Mouse (Mus musculus) midbrain, embryonic 11.5 days (tissue): ENCODE measurements around the gene Ebf1. TPM values are rescaled to one million over a fixed set of nuclear protein-coding genes. Genes with fewer than 3 reads are reported as not detected.
A peak's percentile ranks its signal among the peaks of the same experiment; 100 is the strongest.

Source experiments
- ATAC-seq: fragments of 200-750 bp; cut with Nextera tagmentation; 2 replicates; pipeline ENCODE4 v1.8.0; 2017; ENCODE audit warnings: moderate TSS enrichment, moderate library complexity; ENCODE audit not compliant: low FRiP score
- DNase-seq: peaks from one replicate; pipeline ENCODE4 v3.0.0; 2015; ENCODE audit warnings: low spot score; ENCODE audit errors: missing footprints
- H3K27ac ChIP-seq: fragments of 300-500 bp; sonication (generic); 2 replicates; pipeline ENCODE4 v1.5.1; 2014; ENCODE audit warnings: low read depth, low read length
- H3K27me3 ChIP-seq: fragments of 300-500 bp; sonication (generic); 2 replicates; pipeline ENCODE4 v1.6.1; 2014; ENCODE audit warnings: mild to moderate bottlenecking, low read length, moderate library complexity, mixed read lengths; ENCODE audit not compliant: control insufficient read depth, insufficient read depth
- H3K36me3 ChIP-seq: fragments of 300-500 bp; sonication (generic); 2 replicates; pipeline ENCODE4 v1.6.1; 2014; ENCODE audit warnings: mild to moderate bottlenecking, low read length, moderate library complexity, mixed read lengths; ENCODE audit not compliant: control insufficient read depth, insufficient read depth
- H3K4me1 ChIP-seq: fragments of 300-500 bp; sonication (generic); 2 replicates; pipeline ENCODE4 v1.6.1; 2014; ENCODE audit warnings: low read length; ENCODE audit not compliant: control insufficient read depth, insufficient read depth
- H3K4me2 ChIP-seq: fragments of 300-500 bp; sonication (generic); 2 replicates; pipeline ENCODE4 v1.6.1; 2014; ENCODE audit warnings: mild to moderate bottlenecking, moderate library complexity
- H3K4me3 ChIP-seq: fragments of 300-500 bp; sonication (generic); 2 replicates; pipeline ENCODE4 v1.5.1; 2014; ENCODE audit warnings: low read depth, low read length
- H3K9ac ChIP-seq: fragments of 300-500 bp; sonication (generic); 2 replicates; pipeline ENCODE4 v1.6.1; 2014; ENCODE audit warnings: low read length
- H3K9me3 ChIP-seq: fragments of 300-500 bp; sonication (generic); 2 replicates; pipeline ENCODE4 v1.6.1; 2016; ENCODE audit warnings: low read length; ENCODE audit not compliant: control insufficient read depth
- WGBS: fragments of 180-500 bp; shearing (Covaris S2); extraction: QIAGEN DNeasy Blood & Tissue Kit; methylation state at CpG from one replicate; pipeline ENCODE4 v1.1.7; 2014; 5-methylcytosine and 5-hydroxymethylcytosine counted together
- polyA plus RNA-seq: library from polyadenylated mRNA; unstranded; fragments of >200 nt; fragmentation: Nextera tagmentation; extraction: Ambion mirVana; gene quantifications from 2 replicates; pipeline ENCODE4 v1.2.1, GENCODE M21; 2014

Gene Ebf1
- polyA plus RNA-seq, 1 experiment from 2014 or later: 73.8 TPM

GRCm38 (mm10) chr11:44887691-44888090, 270.6 kb downstream of the Ebf1 start:
- no peak overlapping the region for H3K27ac ChIP-seq

GRCm38 (mm10) chr11:44888390-44888789, 271.3 kb downstream of the Ebf1 start:
- no peak overlapping the region for H3K27ac ChIP-seq
- WGBS: 90% methylated on average over 4 of the region's 4 CpGs
- no peak overlapping the region for H3K4me3 ChIP-seq
- DNase-seq (no peak), ATAC-seq (no peak)
- H3K36me3 ChIP-seq: no peaks in the 10 kb centered on the region
- H3K4me1 ChIP-seq: peaks cover 5% of the 10 kb centered on the region; the same call in 1 of the 2 replicates
- no peak overlapping the region for H3K4me2 ChIP-seq
- no peaks in the 10 kb centered on the region for H3K27me3 ChIP-seq
- no peak overlapping the region for H3K9ac ChIP-seq
- no peaks in the 10 kb centered on the region for H3K9me3 ChIP-seq

More at GRCm38 (mm10) chr11:44887691-44888090, 270.6 kb downstream of the Ebf1 start:
- DNase-seq: no peak
- Histone ChIP-seq H3K4me2 (no peak overlapping the region), H3K36me3 (no peaks in the 10 kb centered on the region), H3K4me1 (peaks cover 3% of the 10 kb centered on the region; the same call in 1 of the 2 replicates), H3K9me3 (no peaks in the 10 kb centered on the region), H3K9ac (no peak overlapping the region), H3K4me3 (no peak overlapping the region), H3K27me3 (no peaks in the 10 kb centered on the region)
- no peak for ATAC-seq
- WGBS: 88% methylated on average over 7 of the region's 7 CpGs

GRCm38 (mm10) chr11:44892814-44893521, 275.9 kb downstream of the Ebf1 start:
- peak overlapping the region; percentile 25; the same call in 1 of the 2 replicates for H3K27ac ChIP-seq
- H3K27me3 ChIP-seq: no peaks in the 10 kb centered on the region
- ATAC-seq (peak; percentile 89), DNase-seq (no peak)
- H3K4me1 ChIP-seq: peaks cover 8% of the 10 kb centered on the region; the same call in 1 of the 2 replicates
- H3K9me3 ChIP-seq: no peaks in the 10 kb centered on the region
- no peak overlapping the region for H3K4me3 ChIP-seq
- H3K4me2 ChIP-seq: no peak overlapping the region
- no peak overlapping the region for H3K9ac ChIP-seq
- no peaks in the 10 kb centered on the region for H3K36me3 ChIP-seq
- WGBS: 59% methylated on average over 18 of the region's 18 CpGs

GRCm38 (mm10) chr11:44893986-44894385, 276.9 kb downstream of the Ebf1 start:
- no peak overlapping the region for H3K27ac ChIP-seq
- DNase-seq (no peak), ATAC-seq (no peak)
- H3K27me3 ChIP-seq: no peaks in the 10 kb centered on the region
- no peaks in the 10 kb centered on the region for H3K36me3 ChIP-seq
- H3K9ac ChIP-seq: no peak overlapping the region
- no peak overlapping the region for H3K4me3 ChIP-seq
- no peak overlapping the region for H3K4me2 ChIP-seq
- peaks cover 8% of the 10 kb centered on the region; the same call in 1 of the 2 replicates for H3K4me1 ChIP-seq
- H3K9me3 ChIP-seq: no peaks in the 10 kb centered on the region

DNA sequence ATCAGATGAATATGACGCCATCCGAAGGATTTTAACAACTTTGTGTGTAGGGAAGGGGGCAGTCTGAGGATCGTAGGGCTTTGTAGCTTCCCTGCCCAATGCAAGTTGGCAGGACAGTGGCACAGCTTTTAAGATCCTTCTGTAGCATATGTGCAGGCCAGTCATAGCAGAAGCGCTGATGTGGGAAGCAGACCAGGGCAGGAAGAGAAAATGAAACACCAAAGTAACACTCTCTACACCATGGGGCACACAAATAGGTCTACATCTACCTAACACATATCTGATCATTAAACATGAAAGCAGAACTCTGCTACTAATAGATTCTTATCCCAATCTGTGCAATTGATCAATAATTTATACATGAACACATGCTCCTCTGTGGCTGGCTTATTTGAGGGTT, 277.7 kb downstream of the Ebf1 start:
- WGBS: 89% methylated on average over 4 of the region's 4 CpGs
- Histone ChIP-seq H3K4me2 (no peak overlapping the region), H3K27ac (no peak overlapping the region), H3K36me3 (no peaks in the 10 kb centered on the region), H3K9ac (no peak overlapping the region), H3K4me1 (peaks cover 14% of the 10 kb centered on the region; the same call in 1 of the 2 replicates), H3K9me3 (no peaks in the 10 kb centered on the region), H3K4me3 (no peak overlapping the region), H3K27me3 (no peaks in the 10 kb centered on the region)
- ATAC-seq (no peak), DNase-seq (no peak)

DNA sequence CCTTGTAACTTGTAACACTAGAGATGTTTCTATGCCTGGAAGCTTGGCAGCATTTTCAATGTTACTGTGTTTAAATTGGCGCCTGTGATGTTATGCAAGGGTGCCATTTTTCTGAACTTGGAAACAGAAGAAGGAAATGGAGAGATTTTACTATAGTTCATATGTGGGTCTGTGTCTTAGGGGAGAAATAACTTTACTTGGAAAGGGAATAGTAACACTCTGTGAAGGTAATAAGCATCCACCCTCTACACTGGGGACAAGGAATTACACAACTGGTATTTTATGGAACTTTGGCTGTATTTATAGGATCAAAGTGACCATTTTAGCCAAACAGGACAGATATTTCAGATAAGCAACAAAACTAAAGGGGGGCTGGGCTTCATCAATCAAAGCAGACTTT, 278.8 kb downstream of the Ebf1 start:
- no peak overlapping the region for H3K4me3 ChIP-seq
- H3K27me3 ChIP-seq: no peaks in the 10 kb centered on the region
- H3K27ac ChIP-seq: no peak overlapping the region
- no peak overlapping the region for H3K9ac ChIP-seq
- no peak overlapping the region for H3K4me2 ChIP-seq
- DNase-seq (no peak), ATAC-seq (no peak)
- H3K4me1 ChIP-seq: peaks cover 23% of the 10 kb centered on the region
- no peaks in the 10 kb centered on the region for H3K36me3 ChIP-seq
- H3K9me3 ChIP-seq: no peaks in the 10 kb centered on the region
- 94% methylated on average over 1 of the region's 1 CpGs for whole genome bisulfite sequencing

- no peaks in the 10 kb centered on the region for H3K27me3 ChIP-seq
- no peaks in the 10 kb centered on the region for H3K36me3 ChIP-seq
- DNase-seq (no peak), ATAC-seq (no peak)
- peaks cover 30% of the 10 kb centered on the region for H3K4me1 ChIP-seq
- H3K27ac ChIP-seq: no peak overlapping the region; the same call in 1 of the 2 replicates
- no peak overlapping the region for H3K9ac ChIP-seq
- H3K9me3 ChIP-seq: no peaks in the 10 kb centered on the region
- 77% methylated on average over 10 of the region's 10 CpGs for WGBS
- H3K4me3 ChIP-seq: no peak overlapping the region
- no peak overlapping the region for H3K4me2 ChIP-seq
These were observed 280.1 kb downstream of the Ebf1 start for GRCm38 (mm10) chr11:44897140-44897665.

DNA sequence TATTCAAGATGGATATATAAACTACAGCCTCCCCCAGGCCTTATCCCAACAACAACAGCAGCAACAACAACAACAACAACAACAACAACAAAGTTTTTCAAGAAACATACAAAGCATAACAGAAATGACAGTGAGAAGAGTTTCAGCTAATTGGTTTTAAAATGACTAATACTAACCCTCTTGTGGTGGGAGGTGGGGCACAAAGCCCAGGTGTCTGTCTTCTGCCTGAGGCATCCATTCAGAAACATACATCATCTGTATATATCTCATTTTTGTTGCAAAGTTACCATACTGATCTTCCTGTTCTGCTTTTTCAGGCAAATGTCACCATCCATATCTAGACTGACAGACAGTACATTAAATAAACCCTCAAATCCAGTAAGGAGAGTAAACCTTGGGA, 282.4 kb downstream of the Ebf1 start:
- Histone ChIP-seq H3K4me2 (no peak overlapping the region), H3K36me3 (no peaks in the 10 kb centered on the region), H3K4me1 (peaks cover 33% of the 10 kb centered on the region), H3K9ac (no peak overlapping the region), H3K27ac (peak overlapping the region; percentile 65), H3K27me3 (no peaks in the 10 kb centered on the region), H3K9me3 (no peaks in the 10 kb centered on the region), H3K4me3 (no peak overlapping the region)
- ATAC-seq (peak; percentile 13), DNase-seq (peak; percentile 87)

DNA sequence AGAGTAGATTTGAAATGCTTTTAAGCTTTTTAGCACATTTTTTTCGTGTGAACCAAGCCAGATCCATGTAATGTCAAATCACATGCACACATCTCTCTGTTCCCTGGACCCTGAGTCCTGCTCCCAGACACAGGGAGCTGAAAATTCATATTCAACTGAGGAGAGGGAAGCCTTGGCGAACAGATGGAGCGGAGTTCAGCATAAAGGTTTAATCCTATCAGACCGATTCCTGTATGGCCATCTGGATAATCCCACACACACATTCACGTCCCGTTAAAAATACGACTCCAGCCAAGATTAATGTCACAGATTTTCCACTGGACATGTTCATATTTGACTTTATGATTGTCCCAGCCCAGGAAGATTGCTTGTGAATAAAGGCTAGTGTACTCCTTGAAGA, 282.8 kb downstream of the Ebf1 start:
- peak; percentile 77 for ATAC-seq
- Histone ChIP-seq H3K9me3 (no peaks in the 10 kb centered on the region), H3K27ac (peak overlapping the region; percentile 65), H3K9ac (no peak overlapping the region; the same call in 1 of the 2 replicates), H3K4me2 (peak overlapping the region; percentile 23; the same call in 1 of the 2 replicates), H3K27me3 (no peaks in the 10 kb centered on the region), H3K4me1 (peaks cover 35% of the 10 kb centered on the region), H3K4me3 (no peak overlapping the region), H3K36me3 (no peaks in the 10 kb centered on the region)
- peak; percentile 91 for DNase-seq
- WGBS: 26% methylated on average over 7 of the region's 7 CpGs
